Mouse (Mus musculus) liver, adult (tissue): ENCODE measurements at regions not wholly inside any gene's neighbourhood (a gene's known extent, or its start where the extent isn't known, plus 50 kb on each side); places are given as distances from the start of the nearest gene placed in this dataset.

Experiments
- GATA4 ChIP-seq: IDR thresholded peaks from 2 replicates; pipeline ENCODE4 v1.6.1; 2014; ENCODE audit warnings: mild to moderate bottlenecking, low read length; ENCODE audit not compliant: insufficient replicate concordance

DNA sequence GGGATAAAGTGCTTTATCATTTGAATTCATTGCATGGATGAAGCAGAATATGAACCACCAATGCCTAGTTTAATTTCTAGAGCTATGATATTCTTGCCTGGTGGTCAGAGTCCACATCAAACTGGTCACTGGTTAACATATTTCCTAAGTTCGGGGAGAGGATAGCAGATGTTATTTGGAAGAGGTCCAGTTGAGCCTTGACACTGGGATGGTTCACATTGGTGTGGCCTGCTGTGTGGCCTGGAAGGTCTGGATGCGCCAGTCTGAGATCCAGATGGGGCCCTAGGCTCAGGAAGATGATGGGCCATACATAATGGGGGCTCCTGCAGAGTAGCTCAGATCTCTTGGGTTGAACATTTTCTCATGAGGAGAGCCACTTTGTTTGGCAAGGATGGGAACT lies 127.3 kb upstream of the Id2 start:
- TF ChIP-seq GATA4 = no peak

DNA sequence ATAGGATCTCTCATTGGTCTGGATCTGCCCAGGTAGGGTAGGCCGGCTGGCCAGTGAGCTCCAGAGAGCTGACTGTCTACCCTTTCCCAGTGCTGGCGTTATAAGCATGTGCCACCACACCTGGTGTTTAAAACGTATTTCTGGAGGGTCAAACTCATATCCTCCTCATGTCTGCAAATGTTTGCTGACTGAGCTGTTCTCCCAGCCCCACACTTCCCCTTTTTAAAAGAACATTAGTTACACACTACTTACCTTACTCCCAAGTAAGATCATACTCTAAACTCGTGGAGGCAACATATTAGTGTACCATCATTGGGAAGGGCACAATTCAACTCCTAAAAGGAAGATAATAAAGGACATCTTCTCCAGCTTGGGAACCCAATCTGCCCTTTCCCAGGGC lies 126.6 kb upstream of the Id2 start:
- TF ChIP-seq GATA4 = no peak

DNA sequence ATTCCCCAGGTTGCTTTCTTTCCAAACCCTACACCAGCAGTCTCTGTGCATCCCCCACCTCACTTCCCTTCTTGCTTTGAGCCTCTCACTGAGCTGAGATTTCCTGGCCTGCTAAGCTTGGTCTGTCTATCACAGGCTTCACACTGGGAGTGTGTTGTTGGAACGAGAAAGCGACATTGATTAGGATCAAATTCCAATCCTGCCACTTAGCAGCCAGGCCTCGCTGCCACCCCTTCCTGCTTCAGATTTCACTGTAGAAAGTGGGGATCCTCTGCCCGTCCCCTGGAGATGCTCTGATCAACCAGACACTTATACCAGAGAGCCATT lies 123.8 kb upstream of the Id2 start:
- no peak for TF ChIP-seq GATA4

DNA sequence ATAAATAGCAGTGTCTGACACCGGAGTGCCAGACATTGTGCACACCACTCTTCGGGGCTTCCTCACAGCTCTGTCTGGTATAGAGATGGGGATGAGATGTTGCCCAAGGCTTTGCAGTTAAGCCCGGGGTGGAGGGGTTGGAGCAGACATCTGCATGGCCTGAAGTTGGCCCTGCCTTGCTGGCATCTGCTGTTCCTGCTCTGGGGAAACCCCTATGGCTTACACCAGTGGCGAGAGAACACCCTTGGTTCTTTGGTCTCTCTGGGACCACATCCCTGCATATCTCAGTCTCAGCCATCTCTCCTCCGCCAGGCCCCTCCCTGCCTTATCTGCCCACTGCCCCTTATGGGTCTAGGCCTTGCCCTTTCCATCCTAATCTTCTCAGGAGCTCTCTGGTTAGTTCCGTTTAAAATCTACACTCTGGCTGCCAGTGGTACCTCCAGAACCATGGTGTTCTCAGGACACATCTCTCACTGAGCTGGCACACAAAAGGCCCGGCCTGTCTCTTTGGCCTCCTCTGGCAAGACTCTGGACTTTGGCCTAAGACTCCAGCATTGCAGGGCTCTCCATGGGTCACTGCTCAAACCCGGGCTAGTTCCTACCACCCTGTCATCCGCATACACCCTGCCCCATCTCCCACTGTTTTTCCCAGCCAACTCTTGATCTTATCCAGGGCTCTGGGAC lies 123.3 kb upstream of the Id2 start:
- no peak for TF ChIP-seq GATA4

DNA sequence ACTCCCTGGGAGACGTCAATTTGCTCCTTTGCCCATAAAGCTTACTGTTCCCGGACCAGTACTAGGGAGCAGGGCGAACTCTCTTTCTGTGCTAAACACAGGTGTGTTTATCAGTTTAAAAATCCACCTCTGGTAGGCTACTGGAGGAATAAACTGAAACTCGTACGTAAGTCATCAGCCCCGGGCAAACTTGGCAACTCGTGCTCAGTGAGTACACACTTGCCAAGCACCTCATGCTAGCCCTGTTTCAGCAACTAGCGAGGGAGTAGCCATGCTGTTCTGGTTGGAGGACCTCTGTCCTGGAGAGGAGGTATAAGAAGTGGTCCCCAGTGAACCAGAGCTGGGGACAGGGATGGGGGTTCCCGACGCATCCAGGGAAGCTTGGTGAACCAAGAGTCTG lies 122.6 kb upstream of the Id2 start:
- TF ChIP-seq GATA4 = no peak

DNA sequence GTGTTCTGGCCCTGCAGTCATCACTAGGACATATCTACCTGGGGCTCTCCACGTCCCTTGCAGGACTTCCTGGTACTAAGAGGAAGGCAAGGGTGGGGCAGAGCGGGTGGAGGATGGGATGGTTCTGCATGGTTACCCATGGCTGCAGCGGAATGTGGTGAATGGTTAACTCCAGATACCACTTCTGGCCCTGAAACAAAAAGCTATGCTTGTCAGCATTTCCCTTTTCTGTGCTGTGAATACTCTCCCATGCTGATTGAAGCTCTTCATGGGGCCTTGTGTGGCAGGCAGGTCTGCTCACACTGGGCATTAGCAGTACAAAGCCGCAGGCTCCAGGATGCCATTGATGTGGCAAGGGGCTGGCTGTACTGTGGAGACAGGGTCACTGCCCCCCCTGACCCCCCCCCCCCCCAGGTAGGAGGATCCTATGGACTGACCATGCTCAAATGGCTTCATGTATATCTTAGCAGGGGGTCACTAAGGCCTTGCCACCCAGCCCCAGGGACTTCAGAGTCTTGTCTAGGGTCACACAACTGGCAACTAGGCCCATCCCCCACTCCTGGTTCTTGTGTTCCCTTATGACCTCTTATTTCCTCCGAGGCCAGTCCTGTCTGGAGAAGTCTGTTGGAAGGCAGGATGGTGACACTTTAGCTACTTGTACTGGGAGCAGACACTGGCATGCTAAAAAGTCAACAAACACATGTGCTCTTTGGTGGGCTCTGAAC lies 120.0 kb upstream of the Id2 start:
- no peak for TF ChIP-seq GATA4

DNA sequence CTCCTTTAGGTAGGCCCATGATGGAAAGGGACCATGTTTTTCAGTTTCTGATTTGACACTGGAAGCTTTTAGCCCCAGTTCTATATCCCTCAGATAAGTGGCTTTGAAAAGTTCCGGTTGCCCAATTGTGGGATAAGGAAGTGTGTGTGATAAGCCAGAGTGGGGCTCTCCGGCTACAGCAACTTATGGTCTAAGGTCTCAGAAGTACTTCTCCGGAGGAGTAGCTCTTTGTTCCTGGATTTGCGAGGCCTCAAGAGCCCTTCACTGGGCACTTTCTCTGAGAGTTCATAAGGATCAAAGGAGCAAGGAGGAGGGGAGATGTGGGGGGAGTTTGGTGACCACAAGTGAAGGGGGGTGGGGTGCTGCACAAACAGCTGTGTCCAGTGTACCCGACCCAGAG lies 118.3 kb upstream of the Id2 start:
- no peak for TF ChIP-seq GATA4

DNA sequence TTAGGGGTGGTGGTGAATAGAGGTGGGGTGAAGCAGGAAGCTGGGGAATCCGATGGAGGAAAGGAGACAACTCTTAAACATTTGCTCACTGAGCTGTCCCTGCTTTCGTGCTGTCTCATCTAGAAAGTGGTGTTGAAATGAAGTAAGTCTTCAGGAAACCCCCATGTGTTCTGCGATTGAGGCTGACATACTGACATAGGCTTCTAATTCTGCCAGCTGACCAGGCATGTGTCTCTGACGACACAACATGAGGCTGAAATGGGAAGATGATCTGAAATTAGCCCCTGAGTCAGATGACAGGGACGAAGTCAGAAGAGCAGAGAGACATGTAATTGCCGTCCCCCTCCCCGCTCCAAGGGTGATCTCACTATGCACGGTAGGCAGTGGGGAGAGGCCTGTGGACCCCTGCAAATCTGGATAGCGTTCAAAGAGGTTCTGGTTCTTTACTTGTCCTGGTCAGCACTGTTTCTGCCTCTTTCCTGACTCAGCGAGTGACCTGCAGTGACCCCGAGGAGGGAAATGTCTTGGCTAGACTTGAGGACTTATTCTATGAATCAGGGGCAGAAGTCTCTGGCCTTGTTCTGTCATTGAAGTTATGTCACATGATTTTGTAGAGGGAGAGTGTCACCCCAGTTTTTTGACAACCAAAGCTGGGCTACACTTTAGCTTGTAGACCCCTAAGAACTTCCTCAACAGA lies 117.0 kb upstream of the Id2 start:
- TF ChIP-seq GATA4 = no peak

DNA sequence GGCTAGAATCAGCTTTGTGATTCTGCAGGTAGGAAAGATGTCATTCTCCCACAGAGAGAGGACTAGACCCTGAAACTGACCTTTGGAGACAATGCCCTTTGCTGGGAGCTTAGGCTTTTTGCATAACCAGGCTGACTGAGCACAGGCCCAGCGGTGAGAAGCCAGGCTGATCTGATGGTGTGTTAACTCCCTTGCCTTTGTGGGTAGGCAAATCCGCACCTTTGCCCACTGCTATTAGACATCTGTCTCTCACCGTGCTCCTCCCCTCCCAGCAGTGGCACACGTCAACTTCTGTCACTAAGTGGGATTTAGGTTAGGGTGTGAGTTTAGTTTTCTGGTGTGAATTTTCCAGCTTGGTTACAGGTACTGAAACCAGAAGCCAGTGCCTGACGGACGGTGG lies 114.4 kb upstream of the Id2 start:
- no peak for TF ChIP-seq GATA4

DNA sequence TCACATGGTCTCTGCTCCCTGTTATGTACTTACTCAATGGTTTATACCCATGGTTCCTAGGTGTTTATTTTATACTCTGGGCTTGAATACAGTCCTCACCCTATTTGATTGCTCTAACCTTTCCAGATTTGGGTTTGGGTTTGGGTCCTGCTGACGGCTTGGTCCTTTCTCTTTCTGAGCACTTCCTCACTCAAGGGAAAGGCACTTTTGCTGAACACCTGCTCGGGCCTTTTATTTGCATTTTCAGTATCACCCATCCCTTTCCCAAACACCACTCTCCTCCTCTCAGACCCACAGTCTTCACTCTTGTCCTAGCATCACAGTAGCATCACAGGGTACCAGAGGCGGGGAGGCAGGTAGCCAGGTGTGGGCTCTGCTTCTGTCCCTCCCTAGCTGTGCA lies 113.7 kb upstream of the Id2 start:
- no peak for TF ChIP-seq GATA4

DNA sequence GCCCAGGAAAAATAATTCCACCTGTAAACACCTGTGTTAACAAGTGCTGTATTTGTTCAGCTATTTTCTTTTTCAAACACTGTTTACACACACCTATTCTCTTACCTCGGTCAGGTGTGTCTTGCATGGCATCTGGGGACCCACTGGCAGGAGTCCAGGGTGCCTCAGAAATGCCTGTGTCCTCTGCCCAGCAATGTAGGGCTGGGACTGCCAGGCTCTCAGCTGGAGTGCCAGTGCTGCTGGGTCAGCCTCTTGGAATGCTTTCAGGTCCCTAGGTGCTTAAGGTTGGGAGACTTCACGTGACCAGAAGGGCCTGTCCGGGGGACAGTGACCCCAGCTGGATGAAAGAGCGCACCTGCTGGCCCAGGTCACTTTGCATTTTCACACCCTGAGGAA lies 112.4 kb upstream of the Id2 start:
- no peak for TF ChIP-seq GATA4

DNA sequence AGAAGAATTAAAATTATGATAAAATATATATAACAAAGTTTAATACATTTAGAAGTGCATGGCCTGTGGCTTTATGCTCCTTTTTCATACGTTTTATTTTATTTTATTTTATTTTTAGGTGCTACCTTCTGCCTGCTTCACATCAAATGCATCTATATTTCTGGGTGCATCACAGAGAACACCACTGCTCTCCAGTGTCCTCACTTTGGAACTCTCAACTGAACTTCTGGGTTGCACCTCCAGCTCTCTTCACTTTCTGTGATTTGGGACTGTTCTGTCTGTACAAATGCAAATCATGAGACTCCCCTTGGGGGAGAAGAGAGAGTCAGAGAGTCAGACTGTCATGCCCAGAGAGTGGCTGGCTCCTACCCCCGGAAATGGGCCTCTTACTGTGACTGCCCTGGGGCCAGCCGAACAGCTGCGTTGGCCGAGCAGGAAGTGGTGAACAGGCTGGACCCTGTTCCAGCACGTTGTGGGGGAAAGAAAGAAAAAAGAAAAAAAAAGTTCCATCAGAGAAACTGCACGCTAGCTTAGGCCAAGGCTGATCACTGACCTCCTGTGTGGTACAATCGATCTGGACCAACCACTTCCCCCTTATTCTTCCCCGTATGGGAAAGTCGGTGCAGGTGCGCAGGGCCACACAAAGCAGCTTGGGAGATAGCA lies 111.9 kb upstream of the Id2 start:
- no peak for TF ChIP-seq GATA4

DNA sequence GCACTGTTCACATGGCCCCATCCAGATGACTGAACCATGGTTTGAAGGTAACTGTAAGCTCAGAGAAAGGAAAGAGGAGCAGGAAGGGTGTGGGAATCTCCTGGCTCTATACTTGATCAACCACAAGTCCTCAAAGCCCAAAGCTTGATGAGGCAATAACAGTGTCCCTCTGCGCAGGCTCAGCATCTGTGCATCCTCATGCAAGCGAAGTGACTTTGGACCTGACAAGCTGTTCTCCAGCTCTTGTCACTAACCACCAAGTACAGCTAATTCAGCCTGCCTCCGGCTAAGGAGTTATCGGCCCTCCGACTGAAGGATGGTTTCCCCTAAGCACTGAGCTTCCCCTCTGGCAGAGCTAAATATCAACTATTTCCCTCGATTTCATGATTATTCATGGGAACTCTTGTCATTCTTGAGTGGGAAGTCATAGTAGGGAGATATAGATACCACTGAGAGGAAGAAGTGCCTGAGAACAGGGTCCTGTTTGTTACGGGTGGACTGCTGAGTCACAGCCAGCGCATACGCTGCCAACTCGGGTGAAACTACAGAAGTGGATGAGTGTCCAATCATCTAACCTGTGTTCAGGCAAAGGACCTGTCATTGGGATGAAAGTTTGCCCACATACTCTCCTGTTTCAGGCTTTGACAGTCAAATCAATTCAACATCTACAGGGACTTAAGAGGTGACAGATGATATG lies 106.6 kb upstream of the Id2 start:
- no peak for TF ChIP-seq GATA4

DNA sequence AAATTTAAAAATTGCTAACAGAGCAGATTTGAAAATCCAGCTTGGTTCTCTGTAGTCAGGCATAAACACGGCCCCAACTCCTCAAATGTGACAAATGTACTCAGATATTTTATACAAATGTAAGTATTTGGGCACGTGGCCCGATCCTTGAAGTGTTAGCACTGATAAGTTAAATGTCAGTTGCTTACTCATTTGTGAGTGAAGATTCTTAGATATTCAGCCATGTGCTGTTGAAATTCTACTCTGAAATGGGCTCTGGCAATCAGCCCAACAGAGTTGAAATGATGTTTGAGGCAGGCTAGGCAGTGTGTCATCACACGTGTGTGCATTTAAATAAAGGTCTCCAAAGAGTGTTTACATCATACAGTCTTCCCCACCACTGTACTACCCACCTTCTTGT lies 103.2 kb upstream of the Id2 start:
- no peak for TF ChIP-seq GATA4

DNA sequence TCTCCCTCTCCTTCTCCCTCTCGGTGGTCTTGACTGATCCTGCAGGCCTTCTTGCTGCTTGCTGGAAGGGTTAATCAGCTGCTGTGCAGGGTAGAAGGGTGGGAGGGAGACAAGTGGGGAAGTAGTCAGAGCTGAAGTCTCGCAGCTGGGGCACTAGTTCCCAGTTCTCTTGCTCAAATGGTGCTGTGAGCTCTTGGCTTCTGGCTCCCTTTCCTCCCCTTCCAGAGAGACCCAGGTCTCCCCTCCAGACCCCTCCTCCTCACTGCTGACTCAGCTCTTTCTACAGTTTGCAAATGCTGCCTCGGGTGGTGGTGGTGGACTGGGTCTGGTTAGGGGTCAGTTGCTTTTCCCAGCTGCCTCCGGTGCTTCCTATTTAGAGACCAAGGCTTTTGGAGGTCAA lies 100.8 kb upstream of the Id2 start:
- TF ChIP-seq GATA4 = no peak
